Mouse (Mus musculus): ENCODE results near the gene 1700109H08Rik.

DNA sequence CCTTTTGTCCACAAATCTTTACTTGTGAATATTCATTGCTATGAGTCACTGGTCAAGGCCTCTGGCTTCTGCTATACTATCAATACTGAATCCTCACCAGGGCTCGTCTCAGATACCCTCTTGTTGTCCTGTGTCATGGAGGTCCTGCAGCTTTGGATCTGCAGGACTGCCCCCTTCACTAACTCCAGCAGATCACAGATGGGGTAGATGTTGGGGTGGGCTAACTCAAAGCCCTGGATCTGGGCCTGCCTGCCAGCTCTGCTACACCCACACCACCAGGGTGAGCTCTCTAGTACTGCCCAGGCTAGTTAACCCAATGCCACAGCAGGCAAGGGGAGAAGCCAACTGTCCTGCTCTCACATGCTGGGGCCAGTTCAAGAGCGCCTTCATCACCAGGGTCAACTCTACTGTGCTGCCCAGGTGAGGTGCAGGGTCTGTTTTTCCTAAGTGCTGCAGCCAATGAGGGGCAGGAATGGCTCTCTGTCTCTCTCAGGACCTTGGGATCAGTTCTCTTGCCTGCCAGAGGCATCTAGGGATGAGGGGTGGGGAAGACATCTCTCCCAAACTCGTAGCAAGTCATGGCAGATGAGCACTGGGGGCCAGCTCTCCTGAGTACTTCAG, 34.7 kb upstream of the 1700109H08Rik start:
- TF ChIP-seq CTCF (IDR thresholded peaks at IDR 0.05; ENCODE audit: low read depth, low read length), result no peak
- TF ChIP-seq POLR2A (IDR thresholded peaks at IDR 0.05; ENCODE audit: insufficient read depth, low read length), result no peak
- TF ChIP-seq EP300 (IDR thresholded peaks at IDR 0.05; ENCODE audit: insufficient read depth, low read depth, low read length), result no peak

Data from ES-Bruce4 (cell line).